Mouse (Mus musculus) kidney, postnatal 25 days (tissue): ENCODE measurements around the gene Qsox1.

Source experiments
- DNase-seq, 2 experiments: peaks; one replicate each; pipeline ENCODE4 v3.0.0; 2021; ENCODE audit warnings: mixed read lengths in 2 of 2

Qsox1 gene

DNA sequence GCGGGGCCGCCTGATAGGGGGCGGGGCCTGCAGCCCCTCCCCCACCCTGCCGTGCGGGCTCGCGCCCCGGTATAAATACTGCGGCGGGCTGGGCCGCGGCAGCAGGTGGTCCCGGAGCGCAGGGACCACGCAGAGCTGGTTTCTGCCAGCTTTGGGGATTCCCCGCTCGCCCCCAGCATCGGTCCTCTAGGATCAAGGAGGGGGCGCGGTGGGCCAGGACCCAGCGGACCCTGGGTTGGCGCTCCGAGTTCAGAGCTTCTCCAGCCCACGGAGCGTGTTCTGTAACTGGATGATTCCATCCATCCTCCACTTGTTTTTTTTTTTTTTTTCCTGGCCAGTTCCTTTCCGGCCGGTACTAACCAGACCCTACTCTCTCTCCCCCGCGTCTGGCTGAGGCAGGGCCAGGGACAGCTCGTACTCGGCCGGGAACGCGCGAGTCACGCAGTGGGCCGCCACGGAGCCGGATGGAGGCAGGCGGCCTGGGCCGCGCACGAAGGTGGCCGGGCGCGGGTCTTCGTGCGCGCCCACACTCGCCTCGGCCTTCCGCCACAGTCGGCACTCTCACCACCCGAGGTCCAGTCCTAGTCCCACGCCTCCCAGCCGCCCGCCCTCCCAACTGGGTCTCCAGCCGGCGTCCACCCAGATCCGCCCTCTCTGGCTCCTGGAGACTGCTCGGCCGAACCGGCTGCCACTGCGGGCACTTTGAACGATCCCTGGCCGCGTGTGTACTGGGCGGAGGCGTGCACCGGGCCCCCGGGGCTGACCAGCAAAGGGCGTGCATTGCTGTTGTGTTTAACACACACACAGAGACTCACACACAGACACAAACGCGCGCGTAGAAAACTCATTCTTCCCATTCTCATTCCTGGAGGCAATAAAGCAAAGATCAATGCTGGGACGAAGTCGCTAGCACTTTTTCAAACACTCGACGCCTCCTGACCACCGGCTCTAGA, 70.0 kb downstream of the Qsox1 start:
- peak in 1 of 2 experiments; percentile 55 for DNase-seq

DNA sequence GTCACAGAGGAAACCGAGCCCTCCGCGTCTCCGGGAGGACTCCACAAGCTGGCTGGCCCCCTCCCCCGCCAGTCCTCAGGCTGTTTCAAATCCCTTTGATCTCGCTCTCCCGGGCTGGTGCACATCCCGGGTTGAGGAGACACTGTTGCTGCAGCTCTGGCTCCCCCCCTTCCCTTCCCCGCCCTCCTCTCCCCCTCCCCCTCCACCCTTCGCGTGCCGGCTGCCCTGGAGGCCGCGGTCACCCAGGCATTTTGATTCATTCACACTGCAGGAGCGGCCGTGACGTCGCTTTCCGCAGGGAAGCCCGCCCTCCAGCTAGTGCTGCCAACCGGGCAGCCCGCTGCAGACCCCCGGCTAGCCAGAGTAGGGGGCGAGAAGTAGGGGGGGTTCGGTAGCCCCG, 70.7 kb downstream of the Qsox1 start:
- DNase-seq = peak in 1 of 2 experiments; percentile 35

DNA sequence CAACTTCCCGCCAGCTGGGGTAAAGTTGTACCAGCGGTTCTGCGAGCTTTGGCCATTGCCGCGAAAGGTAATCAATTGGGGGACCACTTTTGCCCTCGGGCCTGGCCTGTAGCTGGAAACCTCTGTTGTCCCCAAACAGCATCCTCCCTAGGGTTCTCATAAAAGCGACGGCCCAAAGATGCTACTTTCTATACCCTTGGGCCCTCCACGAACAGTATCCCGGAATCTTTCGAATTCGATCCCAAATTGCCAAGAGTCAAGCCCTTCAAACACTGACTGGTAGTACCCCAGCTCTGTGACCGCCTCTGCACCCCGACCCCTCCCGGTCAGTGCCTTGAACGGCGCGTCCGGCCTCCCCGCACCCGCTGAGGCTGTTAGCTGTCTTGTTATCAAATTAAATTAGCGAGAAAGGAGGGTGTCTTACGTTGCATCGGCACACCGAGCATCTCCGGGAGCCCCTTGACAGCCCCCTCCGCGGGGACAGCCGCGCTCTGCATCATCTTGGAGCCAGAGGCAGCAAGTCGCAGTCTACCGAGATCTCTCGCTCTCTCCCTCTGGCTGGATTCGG, 71.2 kb downstream of the Qsox1 start:
- no peak for DNase-seq

DNA sequence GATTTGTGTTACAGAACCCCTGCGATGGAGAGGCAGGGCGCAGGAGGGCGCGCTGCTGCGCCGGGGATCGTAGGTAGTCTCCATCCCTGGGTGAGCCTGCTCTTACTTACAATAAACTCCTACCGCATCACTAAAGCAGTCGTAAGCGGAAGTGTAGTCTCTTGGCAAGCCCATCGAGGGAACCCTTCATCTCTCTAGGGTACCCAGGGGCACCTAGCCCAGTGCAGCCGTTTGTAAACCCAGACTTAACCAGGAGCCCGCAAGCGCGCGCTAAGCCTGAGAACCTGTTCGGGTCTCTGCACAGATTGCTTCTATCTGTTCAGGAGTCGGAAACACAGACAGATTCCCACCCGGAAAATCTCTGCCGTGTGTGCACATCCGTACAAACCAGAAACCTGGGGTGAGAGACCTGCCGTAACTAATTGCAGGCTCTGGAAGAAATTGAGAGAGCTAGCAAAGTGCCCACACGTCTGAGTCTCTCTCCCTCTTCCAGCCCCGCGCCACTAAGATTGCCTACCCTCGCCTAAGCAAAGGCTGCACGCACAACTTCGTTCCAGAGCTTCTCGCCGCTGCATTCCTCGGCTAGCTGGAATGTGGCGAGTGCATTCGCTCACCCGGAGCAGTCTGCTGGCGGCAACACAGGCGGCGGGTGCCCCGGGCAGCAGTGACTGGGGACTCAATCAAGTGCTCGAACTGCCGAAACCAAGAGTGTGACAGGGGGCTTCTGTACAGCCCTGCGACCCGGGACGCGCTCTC, 71.9 kb downstream of the Qsox1 start:
- peak; percentile 28 to 57 for DNase-seq

DNA sequence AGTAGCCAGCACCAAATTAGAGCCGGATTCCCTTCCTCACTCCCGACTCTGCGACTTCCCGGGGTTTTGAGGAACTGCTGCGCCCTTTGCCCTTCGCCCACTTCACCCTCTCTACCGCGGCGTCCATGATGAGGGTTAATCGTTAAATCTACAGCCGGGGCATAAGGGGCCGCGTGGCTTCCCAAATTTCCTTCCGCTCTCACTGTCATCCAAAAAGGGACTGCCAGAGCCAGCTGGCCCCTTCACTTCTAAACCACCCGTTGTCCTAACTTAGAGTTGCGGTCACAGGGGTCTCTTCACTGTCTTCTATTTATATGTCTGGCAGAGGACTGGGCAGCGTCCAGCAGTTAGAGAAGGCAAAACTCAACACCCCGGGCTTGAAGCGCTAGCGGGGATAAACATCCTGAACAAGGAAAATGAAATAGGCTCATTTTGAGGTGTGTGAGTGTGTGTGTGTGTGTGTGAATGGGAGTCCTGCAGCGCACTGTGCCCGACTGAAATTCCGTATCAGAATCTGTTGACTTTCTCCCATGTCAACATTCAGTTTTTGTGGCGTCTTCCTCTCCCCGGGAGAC, 74.8 kb downstream of the Qsox1 start:
- DNase-seq = no peak

DNA sequence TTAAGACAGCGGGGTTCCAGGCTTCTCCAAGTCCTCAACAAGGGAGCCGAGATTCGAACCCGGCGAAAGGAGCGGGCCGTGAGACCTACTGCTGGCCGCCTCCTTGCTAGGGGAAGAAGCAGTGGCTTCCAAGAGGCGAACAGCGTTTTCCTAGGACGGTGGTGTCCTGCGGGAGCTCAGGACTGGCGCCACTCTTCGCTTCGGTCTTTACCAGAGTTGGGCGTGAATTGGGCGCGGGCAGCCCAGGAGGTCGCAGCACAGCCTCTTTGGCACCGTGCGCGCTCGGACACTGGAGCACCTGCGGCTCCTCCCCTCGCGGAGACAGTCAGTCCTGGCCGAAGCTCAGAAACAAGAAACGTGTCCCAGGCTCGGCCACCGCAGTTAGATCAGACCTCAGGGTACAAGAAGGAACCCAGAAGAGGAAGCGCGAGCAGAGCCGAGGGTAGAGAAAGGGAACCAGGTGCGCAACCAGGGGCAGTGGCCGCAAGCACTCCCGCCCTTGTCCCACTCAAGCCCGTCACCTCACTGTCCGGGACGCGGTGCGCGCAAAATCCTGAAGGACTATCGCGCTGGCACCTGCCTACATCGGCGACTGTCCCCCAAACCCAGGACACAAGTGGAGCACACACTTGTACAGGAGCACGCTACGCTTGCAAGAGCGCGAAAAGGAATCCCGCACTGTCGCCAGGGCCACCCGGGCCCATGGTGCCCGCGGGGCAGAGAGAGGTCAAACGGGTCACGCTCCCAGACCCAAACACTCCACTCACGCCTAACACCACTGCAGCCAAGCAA, 75.5 kb downstream of the Qsox1 start:
- DNase-seq = no peak

DNA sequence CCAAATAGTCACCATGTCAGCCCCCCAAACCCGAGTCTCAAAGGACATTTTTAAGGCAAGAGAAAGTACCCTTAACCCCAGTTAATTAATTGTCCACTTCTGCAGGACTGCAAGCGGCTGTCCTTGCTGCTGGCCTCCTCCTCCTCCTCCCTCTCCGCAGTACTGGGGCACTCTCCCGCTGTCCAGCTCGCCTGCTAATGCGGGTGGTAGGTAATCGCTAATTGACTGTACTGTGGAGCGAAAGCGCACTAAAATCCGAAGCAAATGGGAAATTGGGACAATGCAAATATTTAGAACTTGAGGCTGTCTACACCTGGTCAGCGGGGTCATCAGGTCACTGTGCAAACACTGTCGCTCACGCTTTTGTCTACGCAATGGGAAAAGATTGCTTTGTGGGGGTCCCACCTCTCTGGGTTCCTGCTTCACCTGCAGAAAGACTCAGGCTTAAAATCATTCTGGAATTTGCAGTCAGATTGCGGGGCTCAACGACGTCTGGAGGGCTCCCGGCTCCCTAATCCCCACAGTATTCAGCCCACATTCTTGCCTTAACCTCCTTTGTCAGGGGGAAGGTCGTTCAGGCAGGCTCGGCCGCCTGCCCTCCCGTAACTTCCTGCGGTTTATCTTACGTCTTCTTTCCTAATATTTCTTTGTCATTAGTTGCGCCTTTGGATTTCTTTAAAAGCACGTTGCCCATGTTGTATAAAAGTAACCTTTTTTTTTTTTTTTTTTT, 76.4 kb downstream of the Qsox1 start:
- no peak for DNase-seq

DNA sequence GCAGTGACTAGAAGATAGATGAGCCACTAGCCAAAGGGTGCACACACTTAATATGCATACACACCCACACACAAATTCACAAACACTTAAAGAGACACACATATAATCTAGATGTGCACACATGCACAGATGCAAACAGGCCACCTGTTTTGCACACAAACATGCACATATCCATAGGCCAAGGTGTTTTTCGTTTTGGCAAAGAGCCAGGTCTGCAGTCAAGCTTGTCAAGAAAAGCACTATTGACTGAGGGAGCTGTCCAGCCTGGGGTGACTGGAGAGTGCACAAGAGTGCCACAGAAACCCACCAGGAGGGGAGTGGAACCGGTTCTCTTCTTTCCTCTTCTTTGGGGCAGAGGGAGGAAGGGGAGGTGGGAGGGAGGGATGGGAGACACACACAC, 81.5 kb downstream of the Qsox1 start:
- DNase-seq = no peak

DNA sequence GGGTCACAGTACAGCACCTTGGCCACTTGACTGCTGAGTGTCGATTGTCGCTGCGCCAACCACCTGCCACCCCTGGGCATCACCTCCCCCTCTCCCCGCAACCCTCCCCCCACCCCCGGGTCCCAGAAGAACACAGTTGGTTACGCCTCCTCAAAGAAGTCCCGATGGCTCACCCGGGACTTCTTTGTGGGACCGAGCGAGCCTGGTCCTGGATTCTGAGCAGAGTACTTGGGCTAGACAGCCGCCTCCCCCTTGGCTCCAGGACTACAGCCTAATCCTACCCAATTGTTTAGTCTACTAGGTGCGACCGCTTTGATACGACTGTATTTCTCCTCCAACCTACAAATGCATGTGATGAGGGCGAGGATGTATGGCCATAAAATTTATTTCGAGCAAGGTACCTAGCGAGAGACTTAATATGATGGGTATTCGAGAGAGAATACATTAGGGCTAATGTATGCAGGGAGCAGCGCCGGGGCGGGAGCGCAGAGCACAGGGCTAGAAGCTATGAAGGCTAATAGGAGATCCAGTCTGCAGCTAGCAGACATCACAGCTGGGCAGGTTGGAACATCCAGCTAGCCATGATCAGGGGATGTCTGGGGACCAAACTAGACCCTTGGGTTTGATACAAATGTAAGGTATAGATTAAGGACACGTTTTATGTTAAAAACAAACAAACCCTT, 83.4 kb downstream of the Qsox1 start:
- DNase-seq = no peak

DNA sequence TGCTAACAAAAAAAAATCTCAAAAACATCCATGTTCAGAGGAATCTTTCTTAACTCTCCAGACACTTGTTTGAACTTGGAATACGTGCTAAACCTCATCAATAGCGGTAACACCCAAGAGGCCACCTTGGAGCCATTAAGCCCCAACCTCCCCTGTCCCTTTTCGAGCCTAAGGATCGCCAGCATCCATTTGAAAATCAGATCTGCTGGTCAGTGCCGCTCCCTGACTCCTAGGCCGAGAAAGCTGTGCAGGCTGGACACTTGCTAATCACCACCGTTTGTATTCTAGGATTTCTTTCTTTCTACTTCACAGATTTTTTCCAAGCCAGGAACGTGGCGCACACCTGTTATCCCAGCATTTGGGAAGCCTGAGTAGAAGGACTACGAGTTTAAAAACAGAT, 84.9 kb downstream of the Qsox1 start:
- no peak for DNase-seq
